Mouse (Mus musculus) forebrain, embryonic 13.5 days (tissue): ENCODE results near the gene Alb. TPM values are rescaled to one million over a fixed set of nuclear protein-coding genes. Genes with fewer than 3 reads are reported as not detected.

Source experiments
- ATAC-seq: fragments of 200-750 bp; cut with Nextera tagmentation; 2 replicates; pipeline ENCODE4 v1.8.0; 2017
- H3K27ac ChIP-seq: fragments of 300-500 bp; sonication (generic); 2 replicates; pipeline ENCODE4 v1.5.1; 2015; ENCODE audit warnings: inconsistent platforms, mild to moderate bottlenecking, moderate library complexity
- H3K27me3 ChIP-seq: fragments of 300-500 bp; sonication (generic); 2 replicates; pipeline ENCODE4 v1.6.1; 2015; ENCODE audit warnings: mild to moderate bottlenecking, inconsistent platforms
- H3K36me3 ChIP-seq: fragments of 300-500 bp; sonication (generic); 2 replicates; pipeline ENCODE4 v1.6.1; 2015; ENCODE audit warnings: mild to moderate bottlenecking, inconsistent platforms; ENCODE audit not compliant: poor library complexity, severe bottlenecking
- H3K4me1 ChIP-seq: fragments of 300-500 bp; sonication (generic); 2 replicates; pipeline ENCODE4 v1.6.1; 2015; ENCODE audit warnings: inconsistent platforms
- H3K4me2 ChIP-seq: fragments of 300-500 bp; sonication (generic); 2 replicates; pipeline ENCODE4 v1.6.1; 2015; ENCODE audit warnings: inconsistent platforms, mild to moderate bottlenecking, moderate library complexity
- H3K4me3 ChIP-seq: fragments of 300-500 bp; sonication (generic); 2 replicates; pipeline ENCODE4 v1.5.1; 2015; ENCODE audit warnings: mild to moderate bottlenecking, inconsistent platforms
- H3K9ac ChIP-seq: fragments of 300-500 bp; sonication (generic); 2 replicates; pipeline ENCODE4 v1.6.1; 2015; ENCODE audit warnings: mild to moderate bottlenecking, inconsistent platforms
- H3K9me3 ChIP-seq: fragments of 300-500 bp; sonication (generic); replicated peaks from 2 replicates; pipeline ENCODE4 v1.6.1; 2016; ENCODE audit warnings: inconsistent platforms
- WGBS: fragments of 180-500 bp; shearing (Covaris S2); methylation state at CpG from one replicate; pipeline ENCODE4 v1.1.7; 2015; 5-methylcytosine and 5-hydroxymethylcytosine counted together
- polyA plus RNA-seq: library from polyadenylated mRNA; unstranded; fragments of >200 nt; fragmentation: Nextera tagmentation; extraction: Ambion mirVana; gene quantifications from 2 replicates; pipeline ENCODE4 v1.2.1, GENCODE M21; 2015

Alb gene
- polyA plus RNA-seq, result 5.3 TPM in 1 of 2 replicates, not detected in the other

GRCm38 (mm10) chr5:90460619-90461018 lies at the start of gene Alb:
TSS of gene Alb (plus strand) at chr5:90460897.
- no peak for ATAC-seq
- Histone ChIP-seq H3K27me3 (no peaks in the 10 kb centered on the region), H3K4me2 (no peak within 1 kb of the TSS), H3K4me3 (no peak within 1 kb of the TSS), H3K36me3 (no peaks in the 10 kb centered on the region), H3K4me1 (no peaks in the 10 kb centered on the region), H3K9ac (no peak within 1 kb of the TSS), H3K9me3 (no peaks in the 10 kb centered on the region), H3K27ac (no peak within 1 kb of the TSS)
- 91% methylated on average over 8 of the region's 8 CpGs for WGBS

GRCm38 (mm10) chr5:90414142-90414924 lies 46.4 kb upstream of the Alb start:
- H3K27ac ChIP-seq, result no peak overlapping the region
- no peak overlapping the region for H3K9ac ChIP-seq
- no peak overlapping the region for H3K4me2 ChIP-seq
- H3K36me3 ChIP-seq, result no peaks in the 10 kb centered on the region
- no peak overlapping the region for H3K4me3 ChIP-seq
- no peaks in the 10 kb centered on the region for H3K27me3 ChIP-seq
- 78% methylated on average over 8 of the region's 8 CpGs for WGBS
- H3K4me1 ChIP-seq, result no peaks in the 10 kb centered on the region
- ATAC-seq, result no peak
- H3K9me3 ChIP-seq, result no peaks in the 10 kb centered on the region

GRCm38 (mm10) chr5:90414925-90415295 lies 45.8 kb upstream of the Alb start:
- WGBS, result 50% methylated on average over 6 of the region's 6 CpGs
- Histone ChIP-seq H3K9ac (no peak overlapping the region), H3K27ac (no peak overlapping the region), H3K4me3 (no peak overlapping the region), H3K4me1 (no peaks in the 10 kb centered on the region), H3K9me3 (no peaks in the 10 kb centered on the region), H3K36me3 (no peaks in the 10 kb centered on the region), H3K4me2 (no peak overlapping the region), H3K27me3 (no peaks in the 10 kb centered on the region)
- ATAC-seq, result no peak

DNA sequence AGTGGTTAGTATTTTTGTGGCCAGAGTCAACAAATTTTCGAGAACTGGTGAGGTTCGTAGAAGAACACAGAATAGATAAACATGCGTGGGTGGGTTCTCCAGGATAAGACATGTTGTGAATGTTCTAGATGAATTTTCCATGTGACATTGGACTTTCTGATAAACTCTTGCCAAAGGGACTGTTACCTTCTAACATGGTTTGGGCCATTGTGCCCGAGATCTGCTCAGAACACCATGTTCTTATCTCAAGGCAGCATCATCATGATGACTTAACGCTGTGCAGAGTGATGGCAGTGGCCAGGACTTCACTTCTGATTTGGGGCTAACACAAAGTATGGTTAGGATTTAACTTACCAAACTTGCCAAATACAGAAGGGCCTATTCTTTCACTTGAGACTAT lies 36.1 kb upstream of the Alb start:
- WGBS, result 89% methylated on average over 5 of the region's 5 CpGs

GRCm38 (mm10) chr5:90425191-90425590 lies 35.5 kb upstream of the Alb start:
- Histone ChIP-seq H3K27me3 (no peaks in the 10 kb centered on the region), H3K9me3 (no peaks in the 10 kb centered on the region), H3K36me3 (no peaks in the 10 kb centered on the region), H3K4me3 (no peak overlapping the region), H3K9ac (no peak overlapping the region), H3K27ac (no peak overlapping the region), H3K4me1 (no peaks in the 10 kb centered on the region), H3K4me2 (no peak overlapping the region)
- ATAC-seq, result no peak
- WGBS, result 85% methylated on average over 3 of the region's 3 CpGs

More for the DNA sequence above, 36.1 kb upstream of the Alb start:
- Histone ChIP-seq H3K27me3 (no peaks in the 10 kb centered on the region), H3K4me1 (no peaks in the 10 kb centered on the region), H3K4me3 (no peak overlapping the region), H3K9me3 (no peaks in the 10 kb centered on the region), H3K4me2 (no peak overlapping the region), H3K36me3 (no peaks in the 10 kb centered on the region), H3K27ac (no peak overlapping the region), H3K9ac (no peak overlapping the region)
- ATAC-seq, result no peak

DNA sequence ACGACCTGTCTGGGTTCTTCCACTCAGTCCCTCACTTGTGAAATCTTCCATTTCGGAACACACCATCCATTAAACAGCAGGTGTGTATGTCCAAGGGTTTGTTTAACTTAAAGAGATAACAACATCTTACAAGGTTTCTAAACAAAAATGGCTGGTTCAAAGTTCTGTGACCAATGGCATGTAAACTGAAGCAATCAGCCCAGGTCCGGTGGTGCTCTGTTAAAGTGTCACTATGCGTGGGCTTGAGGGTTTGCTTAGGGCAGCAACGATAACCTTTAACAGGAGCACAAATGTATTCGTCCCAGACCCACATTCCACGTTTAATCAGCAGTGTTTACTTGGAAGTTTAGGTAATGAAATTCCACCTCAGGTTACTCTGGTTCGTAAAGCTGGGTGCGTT lies 29.6 kb upstream of the Alb start:
- Histone ChIP-seq H3K27ac (no peak overlapping the region), H3K9me3 (no peaks in the 10 kb centered on the region), H3K4me2 (no peak overlapping the region), H3K4me1 (no peaks in the 10 kb centered on the region), H3K36me3 (no peaks in the 10 kb centered on the region), H3K4me3 (no peak overlapping the region), H3K27me3 (no peaks in the 10 kb centered on the region), H3K9ac (no peak overlapping the region)
- 90% methylated on average over 9 of the region's 9 CpGs for WGBS
- no peak for ATAC-seq

DNA sequence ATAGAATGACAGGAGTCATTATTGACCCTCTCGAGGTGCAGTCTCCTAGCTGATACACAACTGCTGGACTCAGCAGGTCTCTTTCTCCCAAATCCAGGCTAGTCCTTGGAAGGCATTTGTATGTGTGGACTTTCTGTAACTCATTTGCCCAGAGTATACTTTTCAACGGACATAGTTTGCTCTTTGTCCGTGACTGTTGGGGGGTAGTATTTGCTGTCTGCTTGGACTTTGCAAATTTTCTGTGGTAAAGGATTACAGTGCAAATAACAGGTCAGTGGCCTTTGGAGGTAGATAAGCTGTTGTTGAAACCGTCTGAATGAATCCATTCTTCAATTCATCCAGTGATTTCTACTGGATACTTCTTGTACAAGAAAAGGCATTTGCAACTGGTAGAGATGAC lies 21.5 kb upstream of the Alb start:
- ATAC-seq, result no peak
- Histone ChIP-seq H3K4me1 (no peaks in the 10 kb centered on the region), H3K9me3 (no peaks in the 10 kb centered on the region), H3K27ac (no peak overlapping the region), H3K36me3 (no peaks in the 10 kb centered on the region), H3K27me3 (no peaks in the 10 kb centered on the region), H3K4me2 (no peak overlapping the region), H3K9ac (no peak overlapping the region), H3K4me3 (no peak overlapping the region)
- WGBS, result 79% methylated on average over 4 of the region's 4 CpGs

GRCm38 (mm10) chr5:90447577-90447976 lies 13.1 kb upstream of the Alb start:
- Histone ChIP-seq H3K4me3 (no peak overlapping the region), H3K4me1 (no peaks in the 10 kb centered on the region), H3K9me3 (no peaks in the 10 kb centered on the region), H3K36me3 (no peaks in the 10 kb centered on the region), H3K4me2 (no peak overlapping the region), H3K9ac (no peak overlapping the region), H3K27ac (no peak overlapping the region), H3K27me3 (no peaks in the 10 kb centered on the region)
- WGBS, result 91% methylated on average over 3 of the region's 3 CpGs
- ATAC-seq, result no peak

- no peaks in the 10 kb centered on the region for H3K27me3 ChIP-seq
Observed at GRCm38 (mm10) chr5:90449961-90450360, 10.7 kb upstream of the Alb start.

GRCm38 (mm10) chr5:90452711-90453110 lies 8.0 kb upstream of the Alb start:
- Histone ChIP-seq H3K9me3 (no peaks in the 10 kb centered on the region), H3K27me3 (no peaks in the 10 kb centered on the region), H3K4me1 (no peaks in the 10 kb centered on the region), H3K4me3 (no peak overlapping the region), H3K36me3 (no peaks in the 10 kb centered on the region), H3K27ac (no peak overlapping the region), H3K4me2 (no peak overlapping the region), H3K9ac (no peak overlapping the region)
- ATAC-seq, result no peak
- WGBS, result 89% methylated on average over 4 of the region's 4 CpGs

More at GRCm38 (mm10) chr5:90449961-90450360, 10.7 kb upstream of the Alb start:
- ATAC-seq, result no peak
- Histone ChIP-seq H3K9me3 (no peaks in the 10 kb centered on the region), H3K9ac (no peak overlapping the region), H3K4me1 (no peaks in the 10 kb centered on the region), H3K36me3 (no peaks in the 10 kb centered on the region), H3K4me3 (no peak overlapping the region), H3K4me2 (no peak overlapping the region), H3K27ac (no peak overlapping the region)
- WGBS, result 88% methylated on average over 5 of the region's 5 CpGs

DNA sequence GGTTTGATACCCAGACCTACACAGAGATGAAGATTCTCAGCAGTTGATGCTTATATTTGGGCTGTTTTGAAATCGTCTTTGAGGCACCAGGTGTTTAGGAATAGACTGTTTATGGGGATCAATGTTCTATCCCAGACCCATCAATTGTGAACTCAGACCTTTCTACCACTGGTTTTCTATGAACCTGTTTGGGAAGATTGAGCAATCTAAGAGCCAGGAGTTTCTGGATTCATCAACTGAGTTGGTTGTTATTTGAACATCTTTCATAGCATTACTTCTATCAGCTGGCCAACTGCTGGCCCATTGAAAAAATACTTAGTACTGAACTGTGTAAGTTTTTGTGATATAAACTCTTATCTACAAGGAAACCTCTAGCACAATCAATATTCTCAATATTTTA lies 3.5 kb upstream of the Alb start:
- no peaks in the 10 kb centered on the region for H3K27me3 ChIP-seq
- WGBS, result 82% methylated on average over 1 of the region's 1 CpGs
- H3K9me3 ChIP-seq, result no peaks in the 10 kb centered on the region

GRCm38 (mm10) chr5:90458727-90459126 lies 2.0 kb upstream of the Alb start:
- WGBS, result 78% methylated on average over 5 of the region's 5 CpGs
- Histone ChIP-seq H3K4me2 (no peak overlapping the region), H3K4me3 (no peak overlapping the region), H3K9me3 (no peaks in the 10 kb centered on the region), H3K27me3 (no peaks in the 10 kb centered on the region), H3K36me3 (no peaks in the 10 kb centered on the region), H3K9ac (no peak overlapping the region), H3K4me1 (no peaks in the 10 kb centered on the region), H3K27ac (no peak overlapping the region)
- ATAC-seq, result no peak

More for the DNA sequence above, 3.5 kb upstream of the Alb start:
- Histone ChIP-seq H3K4me1 (no peaks in the 10 kb centered on the region), H3K9ac (no peak overlapping the region), H3K4me3 (no peak overlapping the region), H3K4me2 (no peak overlapping the region), H3K36me3 (no peaks in the 10 kb centered on the region), H3K27ac (no peak overlapping the region)
- ATAC-seq, result no peak

GRCm38 (mm10) chr5:90466806-90467205 lies 6.1 kb downstream of the Alb start:
- no peaks in the 10 kb centered on the region for H3K4me1 ChIP-seq
- no peak overlapping the region for H3K4me2 ChIP-seq
- WGBS, result 83% methylated on average over 4 of the region's 4 CpGs
- no peaks in the 10 kb centered on the region for H3K27me3 ChIP-seq
- no peak overlapping the region for H3K27ac ChIP-seq
- H3K4me3 ChIP-seq, result no peak overlapping the region
- H3K9ac ChIP-seq, result no peak overlapping the region
- H3K9me3 ChIP-seq, result no peaks in the 10 kb centered on the region
- no peak for ATAC-seq
- no peaks in the 10 kb centered on the region for H3K36me3 ChIP-seq
